Mouse (Mus musculus): ENCODE measurements around the gene Gm10722.
"Not testable (repeated sequence)": the region's sequence is repeated elsewhere in the genome, so short reads cannot be mapped to it uniquely, and the experiment has no call there.

Gm10722 gene

GRCm38 (mm10) chr9:3000445-3000972 lies at the start of gene Gm10722:
Gene Gm10722, plus strand, starts transcription at chr9:3000922.
- peak; percentile 59 for DNase-seq (ENCODE audit: low spot score)

GRCm38 (mm10) chr9:3001006-3001405 lies 284 bp downstream of the Gm10722 start:
- peak; percentile 72 for DNase-seq (ENCODE audit: low spot score)

- DNase-seq (ENCODE audit: low spot score): peak; percentile 100
Measured at GRCm38 (mm10) chr9:3001948-3002659, 1.4 kb downstream of the Gm10722 start.

- DNase-seq (ENCODE audit: low spot score): not testable (repeated sequence)
Measured at GRCm38 (mm10) chr9:3002794-3003396, 2.2 kb downstream of the Gm10722 start, which contains the start of gene Gm11168. Gene Gm11168, plus strand, starts transcription at chr9:3003346.

- not testable (repeated sequence) for DNase-seq (ENCODE audit: low spot score)
Measured at GRCm38 (mm10) chr9:3006179-3006578, 5.5 kb downstream of the Gm10722 start.

- DNase-seq (ENCODE audit: low spot score): peak; percentile 100
Measured at GRCm38 (mm10) chr9:3006636-3007035, 5.9 kb downstream of the Gm10722 start.

GRCm38 (mm10) chr9:3007272-3007671 lies 6.5 kb downstream of the Gm10722 start:
- DNase-seq (ENCODE audit: low spot score): not testable (repeated sequence)

GRCm38 (mm10) chr9:3009331-3009730 lies 8.6 kb downstream of the Gm10722 start:
- not testable (repeated sequence) for DNase-seq (ENCODE audit: low spot score)

- not testable (repeated sequence) for DNase-seq (ENCODE audit: low spot score)
Measured at GRCm38 (mm10) chr9:3012054-3012621, 11.4 kb downstream of the Gm10722 start.

- not testable (repeated sequence) for DNase-seq (ENCODE audit: low spot score)
Measured at GRCm38 (mm10) chr9:3012733-3013279, 12.1 kb downstream of the Gm10722 start, which contains the start of gene Gm10721. Gene Gm10721, plus strand, starts transcription at chr9:3013140.

- not testable (repeated sequence) for DNase-seq (ENCODE audit: low spot score)
Measured at GRCm38 (mm10) chr9:3015354-3015753, 14.6 kb downstream of the Gm10722 start, which contains the start of gene Gm10720. Gene Gm10720, plus strand, starts transcription at chr9:3015654.

- DNase-seq (ENCODE audit: low spot score): peak; percentile 41
Measured at GRCm38 (mm10) chr9:3015896-3016295, 15.2 kb downstream of the Gm10722 start.

- not testable (repeated sequence) for DNase-seq (ENCODE audit: low spot score)
Measured at GRCm38 (mm10) chr9:3017108-3017507, 16.4 kb downstream of the Gm10722 start, which contains the start of gene Gm10719. Gene Gm10719, plus strand, starts transcription at chr9:3017408.

- DNase-seq (ENCODE audit: low spot score): peak; percentile 99
Measured at GRCm38 (mm10) chr9:3018944-3019343, 18.2 kb downstream of the Gm10722 start.

GRCm38 (mm10) chr9:3019835-3020727 lies 19.4 kb downstream of the Gm10722 start:
- peak; percentile 89 for DNase-seq (ENCODE audit: low spot score)

GRCm38 (mm10) chr9:3022316-3023008 lies 21.7 kb downstream of the Gm10722 start:
- DNase-seq (ENCODE audit: low spot score): peak; percentile 95

GRCm38 (mm10) chr9:3023312-3023984 lies 22.7 kb downstream of the Gm10722 start, which contains the start of gene Gm10718:
Gene Gm10718, plus strand, starts transcription at chr9:3023547.
- DNase-seq (ENCODE audit: low spot score): peak; percentile 88

GRCm38 (mm10) chr9:3023985-3024648 lies 23.4 kb downstream of the Gm10722 start:
- DNase-seq (ENCODE audit: low spot score): peak; percentile 100

- DNase-seq (ENCODE audit: low spot score): peak; percentile 78
Measured at GRCm38 (mm10) chr9:3024912-3025467, 24.3 kb downstream of the Gm10722 start, which contains the start of gene Gm10717. Gene Gm10717, plus strand, starts transcription at chr9:3025417.

Measured in spleen, adult 12 weeks (tissue).